Mouse (Mus musculus): ENCODE data around the gene Xpr1. TPM values are rescaled to one million over a fixed set of nuclear protein-coding genes. Genes with fewer than 3 reads are reported as not detected.
A peak's percentile ranks its signal among the peaks of the same experiment; 100 is the strongest.

Xpr1 gene
- polyA plus RNA-seq, 1 experiment from 2014 or later, result 10.1 TPM

DNA sequence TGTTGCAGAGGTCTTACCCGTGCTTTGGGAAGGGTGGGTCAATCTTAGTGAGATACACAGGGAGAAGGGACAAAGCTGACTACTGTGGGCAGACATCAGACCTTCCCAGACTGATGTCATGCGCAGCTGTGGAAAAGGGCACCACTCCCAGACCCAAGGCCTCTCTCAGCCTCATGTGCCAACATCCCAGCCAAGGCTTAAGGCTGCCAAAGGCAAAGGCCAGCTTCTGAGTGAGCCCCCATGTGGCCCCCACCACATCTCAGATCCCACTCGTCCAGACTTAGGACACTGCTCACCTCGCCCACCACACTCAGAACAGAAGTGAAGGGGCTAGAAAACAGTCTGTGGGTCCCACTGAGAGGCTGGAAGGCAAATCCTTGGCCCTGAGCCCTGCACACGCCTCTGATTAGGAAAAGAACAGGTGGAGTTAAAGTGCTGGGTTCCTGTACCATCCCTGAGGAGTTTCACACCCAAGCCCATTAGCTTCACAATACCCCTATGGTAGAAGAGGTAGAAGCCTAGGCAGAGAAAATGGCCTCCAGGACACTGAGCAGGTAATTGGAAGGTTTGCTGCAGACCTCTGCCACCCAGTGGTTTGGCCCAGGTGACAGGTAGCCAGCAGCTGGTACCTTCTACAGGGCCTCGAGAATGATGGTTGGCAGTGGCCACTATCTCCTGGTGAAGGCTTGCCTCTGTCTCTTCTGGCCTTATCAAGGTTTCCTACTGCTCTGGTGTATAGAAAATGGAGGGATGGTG is 177.1 kb downstream of the Xpr1 start:
- no peak overlapping the region for H3K9ac ChIP-seq (ENCODE audit: low read depth, low read length)
- H3K4me1 ChIP-seq (ENCODE audit: control insufficient read depth, insufficient read depth, low read length), result peaks cover 46% of the 10 kb centered on the region
- no peak overlapping the region for H3K27ac ChIP-seq (ENCODE audit: low read depth, low read length)

GRCm38 (mm10) chr1:155239169-155239568 is 178.0 kb downstream of the Xpr1 start:
- Histone ChIP-seq H3K9ac (ENCODE audit: low read depth, low read length) (peak overlapping the region; percentile 35; the same call in 1 of the 2 replicates), H3K4me1 (ENCODE audit: control insufficient read depth, insufficient read depth, low read length) (peaks cover 49% of the 10 kb centered on the region), H3K9me3 (replicated peaks; ENCODE audit: control insufficient read depth, low read length) (no peaks in the 10 kb centered on the region), H3K4me3 (ENCODE audit: low read depth, low read length) (no peak overlapping the region), H3K27ac (ENCODE audit: low read depth, low read length) (no peak overlapping the region), H3K36me3 (ENCODE audit: control insufficient read depth, insufficient read depth, low read length) (peaks cover 11% of the 10 kb centered on the region; the same call in 1 of the 2 replicates), H3K27me3 (ENCODE audit: control insufficient read depth, insufficient read depth, low read length) (0 out of 2 replicates have a peak, but pooled peaks cover under 1% of the 10 kb centered on the region), H3K4me2 (no peak overlapping the region)
- no peak for ATAC-seq (replicated peaks; ENCODE audit: insufficient number of reproducible peaks, low FRiP score, low TSS enrichment)
- 75% methylated on average over 4 of the region's 4 CpGs for WGBS (ENCODE audit: insufficient replicate concordance)

More for the DNA sequence above, 177.1 kb downstream of the Xpr1 start:
- WGBS (ENCODE audit: insufficient replicate concordance), result 74% methylated on average over 6 of the region's 6 CpGs
- peaks cover 11% of the 10 kb centered on the region; the same call in 1 of the 2 replicates for H3K36me3 ChIP-seq (ENCODE audit: control insufficient read depth, insufficient read depth, low read length)
- H3K4me2 ChIP-seq, result no peak overlapping the region
- H3K9me3 ChIP-seq (replicated peaks; ENCODE audit: control insufficient read depth, low read length), result no peaks in the 10 kb centered on the region
- H3K27me3 ChIP-seq (ENCODE audit: control insufficient read depth, insufficient read depth, low read length), result 0 out of 2 replicates have a peak, but pooled peaks cover 3% of the 10 kb centered on the region
- no peak for ATAC-seq (replicated peaks; ENCODE audit: insufficient number of reproducible peaks, low FRiP score, low TSS enrichment)
- no peak overlapping the region for H3K4me3 ChIP-seq (ENCODE audit: low read depth, low read length)

DNA sequence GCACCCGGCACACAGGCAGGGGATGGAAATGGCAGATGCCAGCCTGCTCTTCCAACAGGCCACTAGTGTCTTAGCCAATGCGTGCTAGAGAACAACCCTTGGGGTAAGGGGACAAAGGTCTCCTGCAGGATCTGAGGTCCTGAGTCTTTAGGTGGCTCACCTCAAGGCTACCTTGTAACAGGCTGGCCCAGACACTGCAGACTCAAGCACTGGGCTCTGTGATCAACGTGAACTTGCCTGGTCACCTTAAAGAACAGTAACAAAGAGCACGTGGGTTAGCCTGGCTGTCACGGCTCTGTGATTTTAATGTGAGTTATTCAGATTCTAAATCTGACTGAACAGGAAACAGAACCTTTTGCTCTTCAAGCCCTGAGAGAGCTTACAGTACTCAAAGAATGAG is 179.1 kb downstream of the Xpr1 start:
- no peak overlapping the region for H3K4me3 ChIP-seq (ENCODE audit: low read depth, low read length)
- no peaks in the 10 kb centered on the region for H3K9me3 ChIP-seq (replicated peaks; ENCODE audit: control insufficient read depth, low read length)
- no peak overlapping the region for H3K4me2 ChIP-seq
- no peak overlapping the region for H3K27ac ChIP-seq (ENCODE audit: low read depth, low read length)
- no peaks in the 10 kb centered on the region for H3K27me3 ChIP-seq (ENCODE audit: control insufficient read depth, insufficient read depth, low read length)
- no peak overlapping the region for H3K9ac ChIP-seq (ENCODE audit: low read depth, low read length)
- peaks cover 11% of the 10 kb centered on the region; the same call in 1 of the 2 replicates for H3K36me3 ChIP-seq (ENCODE audit: control insufficient read depth, insufficient read depth, low read length)
- no peak for ATAC-seq (replicated peaks; ENCODE audit: insufficient number of reproducible peaks, low FRiP score, low TSS enrichment)
- 92% methylated on average over 5 of the region's 5 CpGs for WGBS (ENCODE audit: insufficient replicate concordance)
- H3K4me1 ChIP-seq (ENCODE audit: control insufficient read depth, insufficient read depth, low read length), result peaks cover 59% of the 10 kb centered on the region

DNA sequence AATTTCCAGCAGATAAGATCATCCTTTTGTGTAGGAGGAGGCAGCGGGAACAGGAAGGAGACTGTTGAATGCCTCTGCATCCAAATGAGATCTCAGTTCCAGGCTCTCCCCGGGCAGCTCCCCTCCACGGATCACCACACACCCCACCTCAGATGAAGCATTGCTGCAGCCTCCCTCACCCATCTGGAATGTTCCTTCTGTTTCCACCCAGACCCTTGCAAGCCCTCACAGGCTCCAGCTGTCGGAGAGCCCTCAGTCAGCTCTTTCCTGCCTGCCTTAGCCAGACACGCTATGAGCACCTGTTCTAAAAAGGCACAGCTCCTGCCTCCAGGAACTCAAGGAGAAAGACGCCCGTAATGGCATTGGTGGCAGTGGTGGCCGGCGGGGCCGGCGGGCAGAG is 179.8 kb downstream of the Xpr1 start:
- Histone ChIP-seq H3K9me3 (replicated peaks; ENCODE audit: control insufficient read depth, low read length) (no peaks in the 10 kb centered on the region), H3K27me3 (ENCODE audit: control insufficient read depth, insufficient read depth, low read length) (no peaks in the 10 kb centered on the region), H3K4me1 (ENCODE audit: control insufficient read depth, insufficient read depth, low read length) (peaks cover 58% of the 10 kb centered on the region), H3K4me3 (ENCODE audit: low read depth, low read length) (no peak overlapping the region), H3K9ac (ENCODE audit: low read depth, low read length) (0 out of 2 replicates have a peak overlapping the region, but pooled peaks have one; percentile 2), H3K27ac (ENCODE audit: low read depth, low read length) (peak overlapping the region; percentile 55; the same call in 1 of the 2 replicates), H3K36me3 (ENCODE audit: control insufficient read depth, insufficient read depth, low read length) (peaks cover 11% of the 10 kb centered on the region; the same call in 1 of the 2 replicates), H3K4me2 (no peak overlapping the region)
- no peak for ATAC-seq (replicated peaks; ENCODE audit: insufficient number of reproducible peaks, low FRiP score, low TSS enrichment)
- WGBS (ENCODE audit: insufficient replicate concordance), result 68% methylated on average over 11 of the region's 11 CpGs

DNA sequence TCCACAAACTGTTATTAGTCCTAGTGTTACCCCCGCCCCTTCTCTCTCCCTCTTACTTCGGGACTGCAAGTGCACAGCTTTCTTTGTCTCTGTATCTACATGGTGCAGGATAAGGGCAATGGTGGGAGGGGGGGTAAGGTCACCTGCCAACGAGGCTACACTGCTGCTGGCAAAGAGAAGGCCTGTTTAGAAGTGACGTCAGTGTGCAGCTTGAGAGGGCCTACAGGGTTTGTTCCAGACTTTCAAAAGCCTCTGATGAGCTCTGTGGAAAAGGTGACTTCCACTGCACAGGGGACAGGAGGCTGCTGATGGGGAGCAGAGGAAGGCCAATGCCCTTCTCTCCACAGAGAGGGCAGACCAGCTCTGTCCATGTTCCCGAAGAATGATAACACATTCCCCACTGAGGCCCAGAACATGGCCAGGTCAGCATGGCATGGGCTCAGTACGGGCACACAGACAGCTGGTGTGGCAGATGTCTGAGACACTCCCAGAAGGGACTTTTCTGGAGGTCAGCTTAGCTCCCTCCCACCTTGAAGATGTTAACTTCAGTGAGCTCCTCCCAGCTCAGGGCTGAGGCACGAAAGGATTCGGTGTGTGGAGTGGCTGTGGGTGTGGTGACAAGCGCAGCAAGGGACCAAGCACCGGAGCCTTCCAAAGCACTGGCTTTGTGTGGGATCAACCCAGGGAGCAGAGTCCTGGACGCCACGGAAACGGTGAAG is 180.8 kb downstream of the Xpr1 start:
- H3K9ac ChIP-seq (ENCODE audit: low read depth, low read length), result peak overlapping the region; percentile 44; the same call in 1 of the 2 replicates
- H3K4me2 ChIP-seq, result 0 out of 2 replicates have a peak overlapping the region, but pooled peaks have one; percentile 7
- no peaks in the 10 kb centered on the region for H3K27me3 ChIP-seq (ENCODE audit: control insufficient read depth, insufficient read depth, low read length)
- H3K9me3 ChIP-seq (replicated peaks; ENCODE audit: control insufficient read depth, low read length), result no peaks in the 10 kb centered on the region
- H3K4me3 ChIP-seq (ENCODE audit: low read depth, low read length), result no peak overlapping the region
- peak overlapping the region; percentile 92 for H3K27ac ChIP-seq (ENCODE audit: low read depth, low read length)
- WGBS (ENCODE audit: insufficient replicate concordance), result 46% methylated on average over 13 of the region's 13 CpGs
- H3K36me3 ChIP-seq (ENCODE audit: control insufficient read depth, insufficient read depth, low read length), result peaks cover 5% of the 10 kb centered on the region; the same call in 1 of the 2 replicates
- H3K4me1 ChIP-seq (ENCODE audit: control insufficient read depth, insufficient read depth, low read length), result peaks cover 54% of the 10 kb centered on the region
- no peak for ATAC-seq (replicated peaks; ENCODE audit: insufficient number of reproducible peaks, low FRiP score, low TSS enrichment)

GRCm38 (mm10) chr1:155235641-155236040 is 181.6 kb downstream of the Xpr1 start:
- no peak overlapping the region for H3K9ac ChIP-seq (ENCODE audit: low read depth, low read length)
- H3K4me3 ChIP-seq (ENCODE audit: low read depth, low read length), result no peak overlapping the region
- peak overlapping the region; percentile 92; the same call in 1 of the 2 replicates for H3K27ac ChIP-seq (ENCODE audit: low read depth, low read length)
- ATAC-seq (replicated peaks; ENCODE audit: insufficient number of reproducible peaks, low FRiP score, low TSS enrichment), result no peak
- H3K9me3 ChIP-seq (replicated peaks; ENCODE audit: control insufficient read depth, low read length), result no peaks in the 10 kb centered on the region
- WGBS (ENCODE audit: insufficient replicate concordance), result 25% methylated on average over 2 of the region's 2 CpGs
- no peak overlapping the region for H3K4me2 ChIP-seq
- H3K4me1 ChIP-seq (ENCODE audit: control insufficient read depth, insufficient read depth, low read length), result peaks cover 54% of the 10 kb centered on the region
- H3K36me3 ChIP-seq (ENCODE audit: control insufficient read depth, insufficient read depth, low read length), result peaks cover under 1% of the 10 kb centered on the region; the same call in 1 of the 2 replicates
- no peaks in the 10 kb centered on the region for H3K27me3 ChIP-seq (ENCODE audit: control insufficient read depth, insufficient read depth, low read length)

GRCm38 (mm10) chr1:155233931-155234607 is 183.1 kb downstream of the Xpr1 start:
- Histone ChIP-seq H3K4me2 (peak overlapping the region; percentile 44), H3K27me3 (ENCODE audit: control insufficient read depth, insufficient read depth, low read length) (no peaks in the 10 kb centered on the region), H3K27ac (ENCODE audit: low read depth, low read length) (peak overlapping the region; percentile 92), H3K4me3 (ENCODE audit: low read depth, low read length) (no peak overlapping the region), H3K4me1 (ENCODE audit: control insufficient read depth, insufficient read depth, low read length) (peaks cover 66% of the 10 kb centered on the region), H3K36me3 (ENCODE audit: control insufficient read depth, insufficient read depth, low read length) (no peaks in the 10 kb centered on the region), H3K9me3 (replicated peaks; ENCODE audit: control insufficient read depth, low read length) (no peaks in the 10 kb centered on the region), H3K9ac (ENCODE audit: low read depth, low read length) (peak overlapping the region; percentile 29)
- WGBS (ENCODE audit: insufficient replicate concordance), result 26% methylated on average over 14 of the region's 14 CpGs
- ATAC-seq (replicated peaks; ENCODE audit: insufficient number of reproducible peaks, low FRiP score, low TSS enrichment), result no peak

DNA sequence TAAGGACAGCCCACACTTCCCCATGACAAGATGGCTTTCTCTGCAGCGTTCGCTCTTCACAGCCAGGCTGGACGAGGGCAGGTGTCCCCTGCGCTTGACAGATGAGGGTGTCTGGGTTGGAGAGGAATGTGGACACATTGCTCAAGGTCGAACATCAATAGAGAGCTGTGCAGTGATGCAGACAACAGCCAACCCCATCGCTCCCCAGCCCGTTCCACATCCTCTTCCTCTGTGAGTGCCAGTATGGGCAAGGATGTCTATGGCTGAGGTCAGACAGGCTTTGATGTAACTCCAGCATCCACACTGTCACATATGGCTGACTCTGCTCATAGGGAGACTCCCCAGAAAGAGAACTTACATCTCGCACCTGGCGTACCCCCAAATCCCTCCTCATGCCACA is 183.8 kb downstream of the Xpr1 start:
- Histone ChIP-seq H3K4me1 (ENCODE audit: control insufficient read depth, insufficient read depth, low read length) (peaks cover 66% of the 10 kb centered on the region), H3K4me2 (no peak overlapping the region), H3K9ac (ENCODE audit: low read depth, low read length) (no peak overlapping the region), H3K4me3 (ENCODE audit: low read depth, low read length) (no peak overlapping the region), H3K9me3 (replicated peaks; ENCODE audit: control insufficient read depth, low read length) (no peaks in the 10 kb centered on the region), H3K27ac (ENCODE audit: low read depth, low read length) (peak overlapping the region; percentile 92), H3K36me3 (ENCODE audit: control insufficient read depth, insufficient read depth, low read length) (no peaks in the 10 kb centered on the region), H3K27me3 (ENCODE audit: control insufficient read depth, insufficient read depth, low read length) (no peaks in the 10 kb centered on the region)
- WGBS (ENCODE audit: insufficient replicate concordance), result 72% methylated on average over 9 of the region's 9 CpGs
- ATAC-seq (replicated peaks; ENCODE audit: insufficient number of reproducible peaks, low FRiP score, low TSS enrichment), result no peak

All from heart, embryonic 11.5 days (tissue).